Mouse (Mus musculus): ENCODE results near the gene Ostf1. TPM values are rescaled to one million over a fixed set of nuclear protein-coding genes. Genes with fewer than 3 reads are reported as not detected.

Gene Ostf1
- 35.0 and 37.0 TPM in 2 replicates for polyA plus RNA-seq (2016; fragmentation: Nextera tagmentation; extraction: Ambion mirVana)

DNA sequence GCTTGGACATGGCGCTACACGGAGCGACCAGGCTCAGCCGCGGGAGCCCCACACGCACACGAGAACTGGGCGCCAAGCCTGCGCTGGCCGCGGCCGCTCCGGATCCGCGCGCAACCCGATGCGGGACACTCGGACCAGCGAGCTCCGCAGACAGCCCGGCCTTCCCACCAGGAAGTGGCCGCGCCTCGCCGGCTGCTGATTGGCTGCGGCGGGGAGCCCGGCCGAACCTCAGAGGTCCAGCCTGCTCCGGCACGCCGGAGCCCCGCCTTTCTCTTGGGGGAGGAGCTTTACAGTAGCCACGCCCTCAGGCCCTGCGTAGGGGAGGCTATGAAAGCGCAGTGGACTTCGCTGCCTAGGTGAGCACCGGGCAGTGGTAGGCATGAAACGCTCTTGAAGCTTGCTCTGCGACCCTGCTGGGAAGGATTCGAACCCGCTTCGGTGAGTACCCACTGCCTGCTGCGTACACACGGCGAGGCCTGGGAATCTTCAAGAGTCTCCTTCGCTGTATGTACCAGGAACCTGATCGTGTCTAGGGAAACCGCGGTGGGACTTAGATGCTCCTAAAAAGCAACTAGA is at the start of gene Ostf1, which contains the start of gene Nmrk1:
TSS of gene Ostf1 (minus strand) at position 180 of the 576 bp plus-strand sequence.
TSS of gene Nmrk1 (plus strand) at position 307 of the 576 bp plus-strand sequence.
- DNase-seq (ENCODE audit: low spot score) = peak; percentile 96
- H3K36me3 ChIP-seq (replicated peaks) = no peaks in the 10 kb centered on the region
- H3K27me3 ChIP-seq (replicated peaks; ENCODE audit: low read depth, poor library complexity, severe bottlenecking) = peaks cover 30% of the 10 kb centered on the region
- peak within 1 kb of the TSS; percentile 83 for H3K27ac ChIP-seq (replicated peaks)
- H3K9me3 ChIP-seq = no peaks in the 10 kb centered on the region
- peak within 1 kb of the TSS; percentile 82 for H3K4me3 ChIP-seq
- WGBS = under 1% methylated on average over 51 of the region's 51 CpGs
- H3K4me1 ChIP-seq = 0 out of 2 replicates have a peak, but pooled peaks cover 15% of the 10 kb centered on the region

DNA sequence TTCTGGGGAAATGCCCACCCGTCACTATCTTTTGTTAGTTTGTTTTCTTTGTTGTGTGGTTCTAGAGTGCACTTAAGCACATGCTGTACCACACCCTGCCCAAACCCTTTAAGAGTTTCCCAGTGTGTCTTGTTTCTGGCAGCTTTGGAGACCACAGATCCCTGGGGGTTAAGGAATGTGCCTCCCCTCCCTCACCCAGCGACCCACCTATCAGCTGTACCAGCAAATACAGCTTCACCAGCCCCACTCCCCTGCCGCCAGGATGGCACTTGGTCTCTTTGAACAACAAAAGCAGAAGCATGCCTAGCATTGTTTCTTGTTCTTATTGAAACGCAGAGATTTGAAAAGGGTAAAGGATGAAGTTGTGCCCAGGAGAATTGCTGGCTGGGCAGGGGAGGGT is 41.5 kb upstream of the Ostf1 start:
- 19% methylated on average over 4 of the region's 4 CpGs for WGBS
- H3K27ac ChIP-seq (replicated peaks) = peak overlapping the region; percentile 10; the same call in 1 of the 2 replicates
- peak overlapping the region; percentile 80 for H3K4me3 ChIP-seq
- H3K4me1 ChIP-seq = peaks cover 25% of the 10 kb centered on the region
- DNase-seq (ENCODE audit: low spot score) = no peak
- no peaks in the 10 kb centered on the region for H3K9me3 ChIP-seq
- H3K36me3 ChIP-seq (replicated peaks) = no peaks in the 10 kb centered on the region
- H3K27me3 ChIP-seq (replicated peaks; ENCODE audit: low read depth, poor library complexity, severe bottlenecking) = no peaks in the 10 kb centered on the region

DNA sequence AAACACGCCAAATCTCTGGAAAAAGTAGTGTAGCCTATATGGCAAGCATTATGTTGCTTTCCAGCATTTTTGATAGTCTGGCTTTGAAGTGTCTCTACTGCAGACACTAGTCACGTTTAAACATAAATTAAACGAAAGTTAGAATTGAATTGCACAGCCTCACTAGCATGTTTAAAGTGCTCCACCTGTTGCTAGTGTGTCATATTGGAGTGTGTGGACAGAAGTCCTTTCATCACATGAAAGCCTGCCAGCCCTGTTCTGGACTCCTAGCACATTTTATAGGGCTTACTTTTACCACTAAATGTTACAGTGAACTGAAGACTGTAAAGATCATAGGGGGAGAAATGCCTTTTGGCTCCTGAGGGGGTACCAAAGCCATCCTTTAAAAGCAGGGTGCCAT is 40.9 kb upstream of the Ostf1 start:
- WGBS = 69% methylated on average over 3 of the region's 3 CpGs

DNA sequence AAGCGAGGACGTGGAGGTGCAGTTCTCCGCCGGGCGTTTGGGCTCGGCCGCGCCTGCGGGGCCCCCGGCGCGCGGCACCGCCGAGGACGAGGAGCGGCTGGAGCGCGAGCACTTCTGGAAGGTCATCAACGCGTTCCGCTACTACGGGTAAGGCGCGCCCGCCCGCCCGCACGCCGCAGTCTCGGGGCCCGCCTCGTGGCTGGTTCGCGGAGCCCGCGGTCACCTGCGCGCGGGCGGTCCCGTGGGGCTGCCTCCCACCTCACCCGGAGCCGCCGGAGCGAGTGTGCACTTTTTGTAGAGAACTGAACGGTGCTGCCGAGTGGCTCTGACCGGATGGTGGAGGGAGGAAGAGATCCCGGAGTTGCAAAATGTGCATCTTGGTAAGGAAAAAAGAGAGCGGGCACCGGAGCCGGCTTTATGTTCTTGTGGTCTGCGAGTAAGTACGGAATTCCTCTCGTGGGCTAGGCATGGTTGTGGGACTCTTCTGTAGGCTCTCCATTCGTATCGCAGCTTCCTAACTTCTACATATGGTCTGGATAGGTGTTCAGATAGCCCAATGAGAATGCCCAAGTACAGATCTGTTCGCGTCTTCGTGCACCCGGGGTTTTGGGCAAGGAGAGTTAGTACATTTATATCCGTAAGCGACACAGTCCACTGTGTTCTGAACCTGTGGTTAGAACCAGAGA is 39.6 kb upstream of the Ostf1 start:
- no peaks in the 10 kb centered on the region for H3K36me3 ChIP-seq (replicated peaks)
- no peaks in the 10 kb centered on the region for H3K9me3 ChIP-seq
- no peaks in the 10 kb centered on the region for H3K27me3 ChIP-seq (replicated peaks; ENCODE audit: low read depth, poor library complexity, severe bottlenecking)
- peaks cover 25% of the 10 kb centered on the region for H3K4me1 ChIP-seq
- peak overlapping the region; percentile 80 for H3K4me3 ChIP-seq
- peak overlapping the region; percentile 91 for H3K27ac ChIP-seq (replicated peaks)
- peak; percentile 63 for DNase-seq (ENCODE audit: low spot score)
- WGBS = under 1% methylated on average over 64 of the region's 64 CpGs

More for the DNA sequence above, 40.9 kb upstream of the Ostf1 start:
- Histone ChIP-seq H3K27ac (replicated peaks) (no peak overlapping the region), H3K27me3 (replicated peaks; ENCODE audit: low read depth, poor library complexity, severe bottlenecking) (no peaks in the 10 kb centered on the region), H3K4me1 (peaks cover 25% of the 10 kb centered on the region), H3K36me3 (replicated peaks) (no peaks in the 10 kb centered on the region), H3K9me3 (no peaks in the 10 kb centered on the region), H3K4me3 (peak overlapping the region; percentile 80)
- DNase-seq (ENCODE audit: low spot score) = no peak

DNA sequence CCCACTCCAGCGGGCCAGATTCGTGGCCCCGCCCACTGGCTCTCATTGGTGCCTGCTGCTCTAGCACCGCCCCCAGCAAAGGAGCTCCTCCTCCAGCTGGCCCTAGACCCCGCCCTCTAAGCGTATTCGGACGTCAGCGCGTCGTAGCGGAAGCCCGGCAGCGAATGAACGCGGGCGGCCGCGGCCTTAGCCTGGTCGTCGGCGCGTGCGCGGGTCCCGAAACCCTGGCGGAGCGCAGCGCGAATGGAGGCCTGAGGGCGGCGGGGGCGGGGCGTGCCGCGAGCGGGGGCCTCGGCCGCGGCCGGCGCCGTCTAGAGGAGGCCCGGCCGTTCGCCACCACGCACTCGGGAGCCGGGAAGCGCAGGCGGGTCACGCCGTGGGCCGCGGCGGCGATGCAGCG is 39.0 kb upstream of the Ostf1 start, which contains the start of gene Carnmt1:
TSS of gene Carnmt1 (plus strand) at position 157 of the 400 bp plus-strand sequence.
- WGBS = under 1% methylated on average over 54 of the region's 58 CpGs
- peaks cover 25% of the 10 kb centered on the region for H3K4me1 ChIP-seq
- H3K9me3 ChIP-seq = no peaks in the 10 kb centered on the region
- peak within 1 kb of the TSS; percentile 91 for H3K27ac ChIP-seq (replicated peaks)
- no peaks in the 10 kb centered on the region for H3K27me3 ChIP-seq (replicated peaks; ENCODE audit: low read depth, poor library complexity, severe bottlenecking)
- no peaks in the 10 kb centered on the region for H3K36me3 ChIP-seq (replicated peaks)
- peak within 1 kb of the TSS; percentile 80 for H3K4me3 ChIP-seq
- peak; percentile 98 for DNase-seq (ENCODE audit: low spot score)

DNA sequence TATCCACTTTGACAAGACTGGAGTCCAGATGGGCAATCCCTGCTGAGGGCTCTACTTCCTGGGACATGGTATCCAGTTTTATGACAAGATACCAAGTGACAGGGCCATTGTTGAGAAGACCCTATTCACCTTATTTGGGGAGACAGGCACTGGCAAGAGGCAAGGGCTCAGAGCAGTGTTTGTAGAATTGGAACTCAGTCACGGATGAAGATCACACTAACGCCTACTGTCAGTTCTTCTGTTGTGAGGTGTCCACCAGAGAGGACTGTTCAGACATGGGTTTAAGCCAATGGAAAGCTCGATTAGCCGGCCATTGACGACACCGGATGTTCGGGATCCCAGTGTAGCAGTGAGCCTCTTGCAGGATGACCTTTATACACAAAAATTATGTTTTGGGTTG is 37.9 kb upstream of the Ostf1 start:
- Histone ChIP-seq H3K27me3 (replicated peaks; ENCODE audit: low read depth, poor library complexity, severe bottlenecking) (no peaks in the 10 kb centered on the region), H3K36me3 (replicated peaks) (no peaks in the 10 kb centered on the region), H3K4me3 (no peak overlapping the region), H3K9me3 (no peaks in the 10 kb centered on the region), H3K27ac (replicated peaks) (0 out of 2 replicates have a peak overlapping the region, but pooled peaks have one; percentile 60), H3K4me1 (peaks cover 25% of the 10 kb centered on the region)
- WGBS = 88% methylated on average over 7 of the region's 7 CpGs
- DNase-seq (ENCODE audit: low spot score) = no peak

DNA sequence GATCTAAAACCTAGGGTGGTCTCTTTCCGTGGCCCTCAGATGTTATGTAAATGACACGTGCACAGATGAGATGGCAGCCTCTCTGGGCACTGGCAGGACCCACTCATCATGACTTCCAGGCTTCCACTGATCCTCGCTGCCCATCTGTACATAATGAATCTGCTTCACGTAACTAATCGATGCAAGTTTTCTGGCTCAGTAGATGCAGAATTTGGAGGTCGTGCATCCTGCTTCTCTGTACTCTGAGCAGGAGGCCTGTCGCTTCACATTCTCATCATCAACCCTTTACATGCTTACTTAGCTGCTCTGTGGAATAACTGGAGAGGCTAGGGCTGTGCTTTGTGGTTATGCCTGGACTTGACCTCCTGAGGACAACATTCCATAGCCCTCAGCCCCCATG is 35.3 kb upstream of the Ostf1 start:
- H3K4me1 ChIP-seq = peaks cover 10% of the 10 kb centered on the region
- no peak overlapping the region for H3K27ac ChIP-seq (replicated peaks)
- H3K9me3 ChIP-seq = no peaks in the 10 kb centered on the region
- 80% methylated on average over 7 of the region's 7 CpGs for WGBS
- H3K4me3 ChIP-seq = no peak overlapping the region
- H3K27me3 ChIP-seq (replicated peaks; ENCODE audit: low read depth, poor library complexity, severe bottlenecking) = no peaks in the 10 kb centered on the region
- no peak for DNase-seq (ENCODE audit: low spot score)
- H3K36me3 ChIP-seq (replicated peaks) = no peaks in the 10 kb centered on the region

DNA sequence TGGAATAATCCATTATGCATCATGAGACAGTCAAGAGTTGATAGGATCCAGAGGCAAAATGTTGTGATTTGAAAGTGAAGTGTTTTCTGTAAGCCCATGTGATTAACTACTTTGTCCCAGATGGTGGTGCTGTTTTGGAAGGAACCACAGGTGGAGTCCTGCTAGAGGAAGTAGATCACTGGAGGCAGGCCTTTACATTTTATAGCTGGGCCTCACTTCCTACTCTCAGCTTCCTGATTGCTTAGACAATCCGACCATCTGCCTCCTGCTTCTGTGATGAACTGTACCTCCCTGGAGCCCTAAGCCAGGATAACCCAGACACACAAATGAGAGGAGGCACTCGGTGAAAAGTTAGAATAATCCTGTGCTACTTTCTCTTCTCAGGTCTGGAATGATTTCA is 32.3 kb upstream of the Ostf1 start:
- Histone ChIP-seq H3K36me3 (replicated peaks) (no peaks in the 10 kb centered on the region), H3K9me3 (no peaks in the 10 kb centered on the region), H3K4me1 (no peaks in the 10 kb centered on the region), H3K27me3 (replicated peaks; ENCODE audit: low read depth, poor library complexity, severe bottlenecking) (no peaks in the 10 kb centered on the region), H3K4me3 (no peak overlapping the region), H3K27ac (replicated peaks) (no peak overlapping the region)
- WGBS = 73% methylated on average over 2 of the region's 2 CpGs
- DNase-seq (ENCODE audit: low spot score) = no peak

DNA sequence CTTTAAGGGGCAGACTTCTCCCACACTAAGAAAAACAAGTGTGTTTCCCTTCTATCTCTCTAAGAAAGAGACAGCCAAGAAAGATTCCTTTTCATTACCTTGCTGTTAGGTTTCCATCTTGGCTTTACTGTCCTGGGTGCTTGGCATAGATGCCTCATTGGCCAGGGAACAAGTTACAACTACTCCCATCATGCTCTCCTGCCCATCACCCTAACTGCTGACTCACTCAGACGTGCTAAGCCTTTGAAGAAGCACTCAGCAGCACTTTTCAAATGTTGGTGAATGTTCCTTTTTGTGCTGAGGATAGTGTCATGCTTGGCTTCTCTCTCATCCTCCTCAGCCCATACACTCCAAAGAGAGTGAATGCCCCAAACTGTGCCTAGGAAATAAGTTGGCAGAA is 30.1 kb upstream of the Ostf1 start:
- no peak for DNase-seq (ENCODE audit: low spot score)
- no peak overlapping the region for H3K27ac ChIP-seq (replicated peaks)
- H3K4me1 ChIP-seq = no peaks in the 10 kb centered on the region
- WGBS = 47% methylated on average over 1 of the region's 1 CpGs
- no peaks in the 10 kb centered on the region for H3K36me3 ChIP-seq (replicated peaks)
- no peaks in the 10 kb centered on the region for H3K9me3 ChIP-seq
- H3K27me3 ChIP-seq (replicated peaks; ENCODE audit: low read depth, poor library complexity, severe bottlenecking) = no peaks in the 10 kb centered on the region
- no peak overlapping the region for H3K4me3 ChIP-seq

DNA sequence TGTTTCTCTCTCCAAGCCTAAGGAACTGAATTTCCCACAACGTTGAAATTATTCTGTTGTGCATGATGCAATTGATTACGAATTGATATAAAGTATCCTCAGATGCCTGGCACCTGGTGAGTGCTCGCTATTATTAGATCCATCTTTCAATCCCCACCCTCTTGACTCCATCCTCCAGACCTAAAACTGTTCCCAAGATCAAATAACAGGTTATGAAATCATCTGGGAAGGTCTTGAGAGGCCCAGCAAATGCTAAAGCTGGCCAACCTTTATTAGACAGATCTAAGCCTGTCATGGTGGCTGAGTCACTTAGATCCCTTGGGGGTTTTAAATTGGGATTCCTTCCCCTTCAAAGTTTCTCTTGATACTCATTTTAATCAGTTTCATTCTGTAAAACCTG is 28.8 kb upstream of the Ostf1 start:
- DNase-seq (ENCODE audit: low spot score) = no peak
- H3K27ac ChIP-seq (replicated peaks) = no peak overlapping the region
- H3K36me3 ChIP-seq (replicated peaks) = no peaks in the 10 kb centered on the region
- H3K9me3 ChIP-seq = no peaks in the 10 kb centered on the region
- 89% methylated on average over 3 of the region's 3 CpGs for WGBS
- H3K4me1 ChIP-seq = no peaks in the 10 kb centered on the region
- no peaks in the 10 kb centered on the region for H3K27me3 ChIP-seq (replicated peaks; ENCODE audit: low read depth, poor library complexity, severe bottlenecking)
- no peak overlapping the region for H3K4me3 ChIP-seq

DNA sequence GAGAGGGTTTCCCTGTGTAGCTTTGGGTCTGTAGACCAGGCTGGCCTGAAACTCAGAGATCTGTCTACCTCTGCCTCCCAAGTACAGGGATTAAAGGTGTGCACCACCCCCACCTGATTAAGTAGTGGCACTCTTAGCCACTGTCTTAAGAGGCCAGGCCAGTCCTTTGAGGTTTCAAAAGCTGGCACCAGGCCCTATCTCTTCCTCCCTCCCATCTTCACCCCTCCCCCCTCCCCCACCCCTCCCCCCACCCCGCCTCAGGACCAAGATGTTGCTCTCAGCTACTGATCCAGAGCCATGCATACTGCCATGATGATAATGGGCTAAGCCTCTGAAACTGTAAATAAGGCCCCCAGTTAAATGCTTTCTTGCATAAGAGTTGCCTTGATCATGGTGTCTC is 27.7 kb upstream of the Ostf1 start:
- Histone ChIP-seq H3K4me1 (no peaks in the 10 kb centered on the region), H3K27me3 (replicated peaks; ENCODE audit: low read depth, poor library complexity, severe bottlenecking) (no peaks in the 10 kb centered on the region), H3K9me3 (no peaks in the 10 kb centered on the region), H3K27ac (replicated peaks) (no peak overlapping the region), H3K4me3 (no peak overlapping the region), H3K36me3 (replicated peaks) (no peaks in the 10 kb centered on the region)
- DNase-seq (ENCODE audit: low spot score) = no peak
- 38% methylated on average over 1 of the region's 1 CpGs for WGBS

DNA sequence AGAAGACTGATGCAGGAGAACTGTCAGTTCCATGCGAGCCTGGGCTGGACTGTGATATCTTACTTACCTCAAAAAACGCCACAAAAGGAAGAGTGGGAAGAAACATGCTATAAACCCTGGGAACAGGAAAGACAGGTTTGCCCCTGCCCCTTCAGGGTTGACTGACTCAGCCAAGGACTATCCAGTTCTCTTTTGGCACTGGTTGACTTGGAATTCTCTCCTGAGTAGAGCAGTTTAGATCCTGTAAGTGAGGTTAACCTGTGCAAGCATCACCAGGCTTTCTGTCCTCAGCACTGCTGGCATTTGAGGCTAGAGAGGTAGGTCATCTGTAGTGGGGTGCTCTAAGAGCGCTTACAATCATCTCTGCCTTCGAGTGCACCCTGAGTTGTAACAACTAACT is 26.9 kb upstream of the Ostf1 start:
- no peak for DNase-seq (ENCODE audit: low spot score)
- Histone ChIP-seq H3K4me1 (no peaks in the 10 kb centered on the region), H3K27ac (replicated peaks) (no peak overlapping the region), H3K4me3 (no peak overlapping the region), H3K9me3 (no peaks in the 10 kb centered on the region), H3K36me3 (replicated peaks) (no peaks in the 10 kb centered on the region), H3K27me3 (replicated peaks; ENCODE audit: low read depth, poor library complexity, severe bottlenecking) (no peaks in the 10 kb centered on the region)
- WGBS = 72% methylated on average over 4 of the region's 4 CpGs

DNA sequence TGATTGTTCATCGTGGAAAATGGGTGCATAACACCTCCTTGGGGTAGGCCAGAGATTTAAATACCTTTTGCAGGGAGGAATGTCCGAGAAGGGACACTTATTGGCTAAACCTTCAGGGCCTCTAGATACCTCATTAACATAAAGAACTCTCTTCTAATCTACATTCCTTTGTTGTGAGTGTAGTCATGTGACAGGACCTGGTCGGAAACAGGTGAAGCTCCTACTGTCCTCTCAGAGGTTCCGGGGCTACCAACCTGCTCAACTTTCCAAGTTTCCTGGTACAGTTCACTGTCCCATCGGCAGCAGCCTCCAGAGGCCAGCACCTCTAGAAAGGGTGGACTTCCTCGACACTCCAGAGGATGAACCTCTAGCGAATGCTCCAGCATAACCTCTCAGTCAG is 24.4 kb upstream of the Ostf1 start:
- no peaks in the 10 kb centered on the region for H3K4me1 ChIP-seq
- H3K4me3 ChIP-seq = no peak overlapping the region
- H3K36me3 ChIP-seq (replicated peaks) = no peaks in the 10 kb centered on the region
- DNase-seq (ENCODE audit: low spot score) = no peak
- H3K27me3 ChIP-seq (replicated peaks; ENCODE audit: low read depth, poor library complexity, severe bottlenecking) = no peaks in the 10 kb centered on the region
- no peaks in the 10 kb centered on the region for H3K9me3 ChIP-seq
- 85% methylated on average over 7 of the region's 7 CpGs for WGBS
- no peak overlapping the region for H3K27ac ChIP-seq (replicated peaks)

All from embryonic facial prominence, embryonic 10.5 days (tissue).